Mouse (Mus musculus) C2C12 (cell line): ENCODE data around the gene Helq.

ENCODE experiments used
- CEBPB ChIP-seq: IDR thresholded peaks from one replicate; pipeline ENCODE4 v1.6.1; 2011; ENCODE audit warnings: low read depth, mild to moderate bottlenecking, control low read depth, moderate library complexity
- CTCF ChIP-seq: IDR thresholded peaks from one replicate; pipeline ENCODE4 v1.5.1; 2011; ENCODE audit not compliant: control insufficient read depth, insufficient read depth, insufficient read length
- FOSL1 ChIP-seq: IDR thresholded peaks from one replicate; pipeline ENCODE4 v1.8.0; 2011; ENCODE audit warnings: mild to moderate bottlenecking, low read length; ENCODE audit not compliant: poor library complexity, insufficient read depth, severe bottlenecking
- MAX ChIP-seq: IDR thresholded peaks from one replicate; pipeline ENCODE4 v1.6.1; 2011; ENCODE audit warnings: mild to moderate bottlenecking, control low read depth
- MYOD1 ChIP-seq: IDR thresholded peaks from one replicate; pipeline ENCODE4 v1.6.1; 2011; ENCODE audit warnings: low read depth; ENCODE audit not compliant: control insufficient read depth, insufficient read length
- USF1 ChIP-seq: IDR thresholded peaks from one replicate; pipeline ENCODE4 v1.6.1; 2011; ENCODE audit warnings: low read depth, mild to moderate bottlenecking, control low read depth, moderate library complexity

DNA sequence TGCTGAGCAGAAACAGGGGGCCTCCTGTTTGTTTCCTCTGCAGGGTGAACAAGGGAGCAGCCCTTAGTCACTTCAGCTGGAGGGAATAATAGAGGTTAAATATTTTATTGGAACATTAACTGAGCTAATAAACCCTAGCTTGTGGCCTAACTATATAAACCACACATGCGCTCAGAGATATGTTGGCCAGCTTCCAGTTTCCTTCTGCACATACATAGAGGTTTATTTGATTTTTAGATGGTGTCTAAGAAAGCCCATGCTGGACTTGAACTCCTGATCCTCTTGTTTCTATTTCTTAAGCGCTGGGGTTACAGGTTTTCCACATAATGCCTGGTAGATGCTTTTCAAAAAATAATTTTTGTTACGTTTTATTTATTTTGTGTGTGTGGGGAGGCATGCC lies 46.1 kb upstream of the Helq start:
- TF ChIP-seq CTCF (no peak), FOSL1 (no peak), MAX (no peak), MYOD1 (no peak), CEBPB (no peak), USF1 (no peak)
